Mouse (Mus musculus): ENCODE data around the gene Mybpc2.

DNA sequence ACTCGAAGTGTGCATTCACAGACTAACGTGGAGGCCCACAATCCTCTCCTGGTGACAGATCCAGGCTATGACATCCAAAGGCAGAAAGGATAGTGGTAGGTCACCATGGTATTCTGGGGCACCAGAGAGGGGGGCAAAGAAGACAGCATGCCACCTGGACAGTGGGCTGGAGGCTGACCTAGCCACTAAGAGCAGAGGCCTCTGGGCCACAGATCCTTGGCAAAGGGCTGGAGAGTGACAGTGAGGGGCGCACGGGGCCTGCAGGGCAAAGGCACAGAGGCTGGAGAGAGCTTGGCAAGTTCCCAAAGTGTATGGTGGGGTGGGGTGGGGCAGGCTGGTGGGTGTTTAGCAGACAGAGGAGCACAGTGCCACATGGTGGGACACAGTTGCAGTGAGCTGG lies 34.2 kb downstream of the Mybpc2 start:
- no peak for TF ChIP-seq CTCF (conservative IDR thresholded peaks at IDR 0.05 in 1 of 2, IDR thresholded peaks at IDR 0.05 in 1 of 2; ENCODE audit: low read depth in 2 of 2, low read length in 2 of 2)
- no peak for TF ChIP-seq POLR2A (IDR thresholded peaks at IDR 0.05; ENCODE audit: low read depth, low read length)
- no peak for TF ChIP-seq JUND (conservative IDR thresholded peaks at IDR 0.05; ENCODE audit: low read depth, low read length)
- TF ChIP-seq POLR2AphosphoS2 (IDR thresholded peaks at IDR 0.05; ENCODE audit: low read depth, low read length), result no peak
- no peak for TF ChIP-seq MEF2A (IDR thresholded peaks at IDR 0.05; ENCODE audit: borderline replicate concordance, low read depth, low read length)
- no peak for TF ChIP-seq TBP (conservative IDR thresholded peaks at IDR 0.05; ENCODE audit: low read depth, low read length)
- no peak for TF ChIP-seq MXI1 (IDR thresholded peaks at IDR 0.05; ENCODE audit: low read depth, low read length)
- no peak for TF ChIP-seq USF2 (conservative IDR thresholded peaks at IDR 0.05; ENCODE audit: low read depth, low read length)
- TF ChIP-seq HCFC1 (IDR thresholded peaks at IDR 0.05; ENCODE audit: low read depth, low read length), result no peak
- TF ChIP-seq USF1 (IDR thresholded peaks at IDR 0.05; ENCODE audit: low read depth, low read length), result no peak
- TF ChIP-seq BHLHE40 (IDR thresholded peaks at IDR 0.05; ENCODE audit: low read depth, low read length), result no peak
